Mouse (Mus musculus) heart, adult 18-20 months (tissue): ENCODE measurements at regions not wholly inside any gene's neighbourhood (a gene's known extent, or its start where the extent isn't known, plus 50 kb on each side); places are given as distances from the start of the nearest gene placed in this dataset.

Experiments
- DNase-seq, 2 experiments: peaks; one replicate each; pipeline ENCODE4 v3.0.0; 2021 to 2022; ENCODE audit warnings: mixed read lengths in 1 of 2

DNA sequence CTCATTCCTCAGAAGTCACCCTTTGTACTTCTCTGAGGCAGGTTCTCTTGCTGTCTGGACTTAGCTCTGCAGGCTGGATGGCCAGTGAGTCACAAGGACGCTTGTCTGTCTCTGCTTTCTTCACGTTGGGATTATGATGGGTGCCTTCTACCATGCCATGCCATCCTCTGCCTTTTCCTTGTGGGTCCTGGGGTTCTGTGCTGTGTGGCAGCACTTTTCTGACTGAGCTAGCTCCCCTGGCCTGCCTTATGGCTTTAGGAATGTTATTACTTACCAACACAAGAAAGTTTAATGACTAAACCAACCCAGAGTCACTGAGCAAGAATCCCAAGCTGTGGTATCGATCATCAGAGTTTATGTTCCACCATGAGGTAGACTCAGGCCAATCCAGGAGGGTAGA lies 280.7 kb downstream of the Gm49356 start:
- no peak for DNase-seq

- DNase-seq: peak; percentile 36 to 38
Measured at GRCm38 (mm10) chr15:59171120-59171519, 282.0 kb downstream of the Gm49356 start.

DNA sequence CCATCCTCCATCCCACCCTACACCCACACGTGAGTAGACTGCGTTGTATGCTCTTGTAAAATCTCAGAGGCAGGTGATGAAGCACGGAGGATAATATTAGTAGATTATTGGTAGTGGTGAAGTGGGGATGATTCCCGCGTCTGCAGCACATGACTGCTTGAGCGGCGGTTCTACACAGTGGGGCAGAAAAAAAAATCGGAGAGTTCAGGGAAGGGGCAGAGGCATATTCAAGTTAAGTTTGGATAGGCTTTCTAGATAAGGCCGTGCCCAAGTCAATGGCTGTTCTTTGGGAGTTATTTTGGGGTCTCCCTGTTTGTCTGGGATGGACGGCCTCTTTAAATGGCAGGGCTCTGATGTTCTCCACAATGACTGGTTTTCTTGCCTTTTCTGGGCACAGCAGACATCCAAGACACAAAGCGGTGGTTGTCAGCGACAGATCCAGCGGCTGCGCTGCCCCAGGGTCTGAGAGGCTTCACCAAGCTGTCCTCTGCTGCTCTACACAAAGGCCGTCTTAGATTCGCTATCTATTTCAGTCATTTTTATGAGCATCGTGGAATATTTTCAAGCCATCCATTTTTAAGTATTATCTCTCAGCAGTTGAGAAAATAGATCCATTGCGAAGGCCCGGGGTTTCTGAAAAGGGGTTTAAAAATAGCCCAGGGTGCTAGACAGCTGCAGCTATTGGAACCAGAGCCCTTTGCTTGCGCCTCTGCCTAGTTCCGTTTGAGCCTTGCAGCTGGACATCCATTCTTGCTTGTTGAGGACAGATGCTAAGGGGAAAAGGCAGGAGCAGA lies 284.6 kb downstream of the Gm49356 start:
- DNase-seq: peak; percentile 31 to 33

- DNase-seq: peak in 1 of 2 experiments; percentile 46
Measured at GRCm38 (mm10) chr15:59174246-59174751, 285.2 kb downstream of the Gm49356 start.

DNA sequence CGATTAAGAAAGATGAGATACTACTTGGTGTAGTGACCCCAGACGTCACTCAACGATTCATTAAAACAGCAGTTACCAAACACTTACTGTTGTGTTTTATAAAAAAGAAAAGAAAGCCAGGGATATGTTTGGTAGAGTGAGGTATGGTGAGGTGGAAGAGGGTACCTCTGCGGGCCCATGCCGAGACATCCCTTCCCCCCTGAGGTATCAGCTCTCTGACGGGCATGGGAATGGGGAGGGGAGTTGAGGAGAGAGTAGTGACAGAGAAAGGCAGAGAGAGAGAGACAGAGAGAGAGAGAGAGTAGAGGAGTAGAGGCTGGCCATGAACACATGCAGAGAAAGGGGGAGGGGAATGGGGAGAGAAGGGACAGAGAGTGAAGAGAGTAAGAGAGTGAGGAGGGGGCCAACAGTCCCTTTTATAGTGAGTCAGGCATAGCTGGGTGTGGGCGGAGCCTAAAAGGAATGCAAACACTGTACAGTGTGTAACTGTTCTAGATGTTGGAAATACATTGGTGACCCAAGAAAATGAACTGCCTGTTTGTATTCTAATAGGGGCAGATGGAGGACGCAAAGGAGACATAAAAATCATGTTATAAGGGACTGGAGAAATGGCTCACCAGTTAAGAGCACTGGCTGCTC lies 285.9 kb downstream of the Gm49356 start:
- DNase-seq: no peak

- no peak for DNase-seq
Measured at GRCm38 (mm10) chr15:59180076-59180475, 291.0 kb downstream of the Gm49356 start.

DNA sequence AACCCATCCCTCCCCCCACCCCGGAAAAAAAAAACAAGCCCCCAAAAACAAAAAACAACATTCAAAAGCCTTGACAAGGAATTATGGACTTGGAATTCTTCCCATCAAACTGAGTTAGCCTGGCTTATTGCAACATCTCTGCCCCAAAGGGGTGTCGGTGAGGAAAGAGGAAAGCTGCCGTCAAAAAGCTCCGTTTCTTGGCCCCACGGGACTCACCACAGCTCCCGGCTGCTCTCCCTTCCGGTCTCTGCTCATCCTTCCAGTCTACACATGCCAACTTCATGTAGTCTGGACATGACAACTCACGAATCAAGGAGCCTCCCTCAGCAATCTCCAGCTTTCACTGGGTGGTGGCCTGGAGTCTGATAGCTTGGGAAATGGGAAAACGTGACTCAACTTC lies 295.4 kb downstream of the Gm49356 start:
- no peak for DNase-seq

GRCm38 (mm10) chr15:59187566-59187965 lies 298.5 kb downstream of the Gm49356 start:
- no peak for DNase-seq

GRCm38 (mm10) chr15:59188371-59188770 lies 299.3 kb downstream of the Gm49356 start:
- peak in 1 of 2 experiments; percentile 44 for DNase-seq

DNA sequence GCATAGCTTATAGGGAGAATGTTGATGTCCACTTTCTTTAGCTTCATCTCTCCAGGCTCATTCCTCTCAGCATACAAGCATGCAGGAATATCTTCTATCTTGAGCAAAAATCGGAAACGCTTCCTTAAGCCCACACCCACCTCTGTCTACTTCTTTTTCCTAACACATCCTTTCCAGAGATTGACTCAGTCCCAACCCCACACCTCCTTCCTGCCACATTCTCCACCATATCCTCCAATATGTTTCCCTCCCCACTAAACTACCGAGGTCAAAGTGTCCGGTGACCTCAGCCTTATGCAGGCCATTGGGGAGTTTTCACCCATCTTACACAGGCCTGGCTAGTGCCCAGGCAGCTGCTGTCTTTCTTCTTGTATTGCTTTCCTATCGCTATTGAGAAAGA lies 301.4 kb downstream of the Gm49356 start:
- no peak for DNase-seq

GRCm38 (mm10) chr15:59194421-59194820 lies 305.3 kb downstream of the Gm49356 start:
- DNase-seq: peak; percentile 74 to 89

DNA sequence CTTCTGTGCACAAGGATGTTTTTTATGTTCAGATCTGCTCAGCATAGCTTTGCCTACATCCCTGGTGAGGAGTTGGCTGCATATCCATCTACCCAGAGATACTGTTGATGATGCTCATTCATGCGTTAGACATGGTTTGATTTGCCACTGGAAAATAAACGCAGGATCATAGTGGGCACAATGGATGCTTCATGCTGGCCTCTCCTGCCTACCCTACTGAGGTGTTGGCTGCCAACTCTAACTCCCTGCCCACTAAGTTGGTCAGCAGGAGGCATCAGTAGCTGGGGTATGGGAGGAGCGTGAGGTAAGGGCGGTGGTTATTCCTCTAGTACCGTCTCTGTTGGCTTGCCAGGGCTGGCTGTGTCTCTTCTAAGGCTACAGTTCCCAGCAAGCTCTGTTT lies 307.3 kb downstream of the Gm49356 start:
- no peak for DNase-seq

- peak; percentile 81 to 91 for DNase-seq
Measured at GRCm38 (mm10) chr15:59197455-59198391, 308.6 kb downstream of the Gm49356 start.

GRCm38 (mm10) chr15:59201386-59201785 lies 312.3 kb downstream of the Gm49356 start:
- no peak for DNase-seq

- peak; percentile 57 to 73 for DNase-seq
Measured at GRCm38 (mm10) chr15:59201894-59202670, 313.0 kb downstream of the Gm49356 start.

GRCm38 (mm10) chr15:59203097-59203849 lies 314.2 kb downstream of the Gm49356 start:
- DNase-seq: no peak

GRCm38 (mm10) chr15:59203850-59204625 lies 314.9 kb downstream of the Gm49356 start:
- peak; percentile 49 to 72 for DNase-seq

DNA sequence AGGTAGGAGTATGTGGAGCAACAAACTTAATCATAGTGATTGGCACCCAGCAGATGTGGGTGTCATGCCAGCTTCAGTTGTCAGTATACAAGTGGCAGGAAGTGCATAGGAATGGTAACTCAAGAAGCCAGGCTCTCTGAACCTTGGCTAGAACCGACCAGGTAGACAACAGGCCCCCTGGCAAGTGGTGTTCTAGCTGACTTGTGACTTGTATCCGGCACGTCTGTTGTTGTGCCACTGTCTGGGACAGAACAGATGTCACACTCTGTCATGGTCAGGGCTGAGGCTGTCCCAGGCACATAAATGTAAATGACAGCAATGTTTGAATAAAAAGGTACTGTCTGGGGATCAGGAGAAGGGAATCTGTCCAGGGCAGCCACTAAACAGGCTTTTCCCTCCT lies 316.0 kb downstream of the Gm49356 start:
- peak in 1 of 2 experiments; percentile 27 for DNase-seq

GRCm38 (mm10) chr15:59205544-59205943 lies 316.4 kb downstream of the Gm49356 start:
- DNase-seq: peak; percentile 59 to 80

GRCm38 (mm10) chr15:59206636-59207035 lies 317.5 kb downstream of the Gm49356 start:
- DNase-seq: no peak
